Mouse (Mus musculus): ENCODE data around the gene Nmnat3.

Gene Nmnat3

GRCm38 (mm10) chr9:98312622-98313374, 25.6 kb downstream of the Nmnat3 start:
- DNase-seq, result peak; percentile 45

- DNase-seq, result peak; percentile 79
These were observed 26.4 kb downstream of the Nmnat3 start for GRCm38 (mm10) chr9:98313587-98313986.

GRCm38 (mm10) chr9:98314059-98314650, 26.9 kb downstream of the Nmnat3 start:
- peak; percentile 56 for DNase-seq

GRCm38 (mm10) chr9:98317897-98318296, 30.7 kb downstream of the Nmnat3 start:
- no peak for DNase-seq

- DNase-seq, result no peak
These were observed 31.6 kb downstream of the Nmnat3 start for GRCm38 (mm10) chr9:98318875-98319274.

- no peak for DNase-seq
These were observed 33.5 kb downstream of the Nmnat3 start for GRCm38 (mm10) chr9:98320785-98321184.

GRCm38 (mm10) chr9:98326088-98326487, 38.9 kb downstream of the Nmnat3 start:
- no peak for DNase-seq

- no peak for DNase-seq
These were observed 41.4 kb downstream of the Nmnat3 start for GRCm38 (mm10) chr9:98328415-98329176.

- no peak for DNase-seq
These were observed 42.3 kb downstream of the Nmnat3 start for GRCm38 (mm10) chr9:98329274-98330105.

GRCm38 (mm10) chr9:98333219-98333754, 46.1 kb downstream of the Nmnat3 start:
- DNase-seq, result no peak

GRCm38 (mm10) chr9:98337881-98338769, 50.9 kb downstream of the Nmnat3 start:
- DNase-seq, result no peak

- no peak for DNase-seq
These were observed 52.7 kb downstream of the Nmnat3 start for GRCm38 (mm10) chr9:98339971-98340370.

GRCm38 (mm10) chr9:98340427-98340826, 53.2 kb downstream of the Nmnat3 start:
- DNase-seq, result no peak

- DNase-seq, result no peak
These were observed 58.6 kb downstream of the Nmnat3 start for GRCm38 (mm10) chr9:98345840-98346239.

- no peak for DNase-seq
These were observed 59.0 kb downstream of the Nmnat3 start for GRCm38 (mm10) chr9:98346240-98346639.

GRCm38 (mm10) chr9:98347021-98347420, 59.8 kb downstream of the Nmnat3 start:
- DNase-seq, result no peak

- DNase-seq, result no peak
These were observed 63.3 kb downstream of the Nmnat3 start for GRCm38 (mm10) chr9:98350318-98351144.

GRCm38 (mm10) chr9:98352332-98352731, 65.1 kb downstream of the Nmnat3 start:
- DNase-seq, result no peak

GRCm38 (mm10) chr9:98354919-98355318, 67.7 kb downstream of the Nmnat3 start:
- DNase-seq, result no peak

GRCm38 (mm10) chr9:98361047-98361446, 73.8 kb downstream of the Nmnat3 start:
- DNase-seq, result no peak

- no peak for DNase-seq
These were observed 78.8 kb downstream of the Nmnat3 start for GRCm38 (mm10) chr9:98366075-98366474.
